ENCODE assay signal across 14 mouse cellular contexts in genomic region chr12:75820216-75820615, GRCm38 (mm10). TPM values are rescaled to one million over a fixed set of nuclear protein-coding genes. Genes with fewer than 3 reads are reported as not detected.
DNase-seq lines count a peak whose midpoint lies in the region; ATAC-seq lines count a peak whose summit lies in the region.
"Had no signal": no experiment of that assay in that cellular context is flagged by ENCODE, and none has a peak within 500 bp of the region (broad histone marks: within the 10 kb centered on the region; RNA-seq: fewer than 3 reads in every experiment).

No protein-coding gene starts in this region.

- H3K27ac ChIP-seq in hindbrain, embryonic 10.5 days = no peak overlapping the region
- no peak overlapping the region for H3K27ac ChIP-seq in hindbrain, embryonic 14.5 days
- no peak overlapping the region for H3K27ac ChIP-seq in midbrain, embryonic 12.5 days (replicated peaks)
- no peak overlapping the region for H3K27ac ChIP-seq in midbrain, embryonic 16.5 days (ENCODE audit: low read length)
- no peak overlapping the region for H3K27ac ChIP-seq in forebrain, embryonic 16.5 days (ENCODE audit: low read length)
- H3K27ac ChIP-seq: embryonic facial prominence, embryonic 15.5 days; hindbrain, embryonic 15.5 days; liver, embryonic 14.5 days; macrophage had no signal

- no peaks in the 10 kb centered on the region for H3K36me3 ChIP-seq in hindbrain, embryonic 10.5 days
- no peaks in the 10 kb centered on the region for H3K36me3 ChIP-seq in hindbrain, embryonic 14.5 days (replicated peaks; ENCODE audit: control insufficient read depth, insufficient read depth)
- H3K36me3 ChIP-seq in midbrain, embryonic 12.5 days = no peaks in the 10 kb centered on the region
- no peaks in the 10 kb centered on the region for H3K36me3 ChIP-seq in midbrain, embryonic 16.5 days (ENCODE audit: control insufficient read depth, insufficient read depth, low read length)
- H3K36me3 ChIP-seq in forebrain, embryonic 16.5 days (ENCODE audit: control insufficient read depth, insufficient read depth) = no peaks in the 10 kb centered on the region
- H3K36me3 ChIP-seq: embryonic facial prominence, embryonic 15.5 days; hindbrain, embryonic 15.5 days had no signal

- WGBS in hindbrain, embryonic 10.5 days = 76% methylated on average over 7 of the region's 7 CpGs
- 78% methylated on average over 7 of the region's 7 CpGs for WGBS in hindbrain, embryonic 14.5 days
- 79% methylated on average over 7 of the region's 7 CpGs for WGBS in midbrain, embryonic 12.5 days
- WGBS in midbrain, embryonic 16.5 days = 71% methylated on average over 7 of the region's 7 CpGs
- WGBS in forebrain, embryonic 16.5 days = 51% methylated on average over 7 of the region's 7 CpGs

- no peak overlapping the region for H3K9ac ChIP-seq in hindbrain, embryonic 14.5 days
- H3K9ac ChIP-seq in midbrain, embryonic 12.5 days (replicated peaks) = no peak overlapping the region
- no peak overlapping the region for H3K9ac ChIP-seq in midbrain, embryonic 16.5 days (ENCODE audit: low read depth, low read length)
- H3K9ac ChIP-seq in forebrain, embryonic 16.5 days (replicated peaks; ENCODE audit: low read depth, low read length) = no peak overlapping the region
- H3K9ac ChIP-seq: embryonic facial prominence, embryonic 15.5 days; hindbrain, embryonic 15.5 days; liver, embryonic 14.5 days had no signal

- H3K27me3 ChIP-seq in hindbrain, embryonic 10.5 days (ENCODE audit: insufficient read depth, poor library complexity, severe bottlenecking) = peaks cover 19% of the 10 kb centered on the region
- no peaks in the 10 kb centered on the region for H3K27me3 ChIP-seq in hindbrain, embryonic 14.5 days (ENCODE audit: control insufficient read depth, insufficient read depth, low read length)
- peaks cover 8% of the 10 kb centered on the region for H3K27me3 ChIP-seq in midbrain, embryonic 12.5 days
- H3K27me3 ChIP-seq in midbrain, embryonic 16.5 days (ENCODE audit: control insufficient read depth, insufficient read depth, low read depth, low read length) = no peaks in the 10 kb centered on the region
- H3K27me3 ChIP-seq in forebrain, embryonic 16.5 days (replicated peaks; ENCODE audit: control insufficient read depth, insufficient read depth, low read length) = no peaks in the 10 kb centered on the region
- H3K27me3 ChIP-seq: embryonic facial prominence, embryonic 15.5 days; hindbrain, embryonic 15.5 days had no signal

- no peak for ATAC-seq in hindbrain, embryonic 14.5 days (ENCODE audit: low FRiP score)
- ATAC-seq in midbrain, embryonic 12.5 days (ENCODE audit: low FRiP score, low read depth) = no peak
- ATAC-seq in midbrain, embryonic 16.5 days = no peak
- ATAC-seq in forebrain, embryonic 16.5 days = no peak

- H3K4me1 ChIP-seq in hindbrain, embryonic 10.5 days (replicated peaks) = peaks cover 48% of the 10 kb centered on the region
- peaks cover 26% of the 10 kb centered on the region for H3K4me1 ChIP-seq in hindbrain, embryonic 14.5 days (replicated peaks; ENCODE audit: control insufficient read depth, insufficient read depth, low read length)
- peaks cover 37% of the 10 kb centered on the region for H3K4me1 ChIP-seq in midbrain, embryonic 12.5 days
- peaks cover 6% of the 10 kb centered on the region; the same call in 1 of the 2 replicates for H3K4me1 ChIP-seq in midbrain, embryonic 16.5 days (ENCODE audit: control insufficient read depth, insufficient read depth, low read length)
- peaks cover 22% of the 10 kb centered on the region for H3K4me1 ChIP-seq in forebrain, embryonic 16.5 days (replicated peaks; ENCODE audit: control insufficient read depth, insufficient read depth, low read length)

- H3K4me2 ChIP-seq in hindbrain, embryonic 14.5 days (replicated peaks) = no peak overlapping the region
- H3K4me2 ChIP-seq in midbrain, embryonic 12.5 days (replicated peaks) = peak overlapping the region; percentile 80; the same call in 1 of the 2 replicates
- H3K4me2 ChIP-seq in midbrain, embryonic 16.5 days (ENCODE audit: low read length) = no peak overlapping the region
- 0 out of 2 replicates have a peak overlapping the region, but pooled peaks have one; percentile 84 for H3K4me2 ChIP-seq in forebrain, embryonic 16.5 days (ENCODE audit: low read length)

- no peaks in the 10 kb centered on the region for H3K9me3 ChIP-seq in hindbrain, embryonic 10.5 days
- H3K9me3 ChIP-seq in hindbrain, embryonic 14.5 days (ENCODE audit: control insufficient read depth, low read length) = no peaks in the 10 kb centered on the region
- no peaks in the 10 kb centered on the region for H3K9me3 ChIP-seq in midbrain, embryonic 12.5 days
- no peaks in the 10 kb centered on the region for H3K9me3 ChIP-seq in midbrain, embryonic 16.5 days (replicated peaks; ENCODE audit: control insufficient read depth, low read length, poor library complexity, severe bottlenecking)
- H3K9me3 ChIP-seq in forebrain, embryonic 16.5 days (ENCODE audit: control insufficient read depth, low read length) = no peaks in the 10 kb centered on the region
- H3K9me3 ChIP-seq: embryonic facial prominence, embryonic 15.5 days; hindbrain, embryonic 15.5 days had no signal

- 0 out of 2 replicates have a peak overlapping the region, but pooled peaks have one; percentile 13 for H3K4me3 ChIP-seq in hindbrain, embryonic 10.5 days
- H3K4me3 ChIP-seq in hindbrain, embryonic 14.5 days (replicated peaks; ENCODE audit: low read length) = no peak overlapping the region
- H3K4me3 ChIP-seq in midbrain, embryonic 12.5 days = no peak overlapping the region
- H3K4me3 ChIP-seq in midbrain, embryonic 16.5 days (ENCODE audit: low read depth, low read length) = no peak overlapping the region
- H3K4me3 ChIP-seq in forebrain, embryonic 16.5 days (replicated peaks; ENCODE audit: low read length) = no peak overlapping the region

- DNase-seq in hindbrain, embryonic 10.5 days (ENCODE audit: low spot score) = no peak
- DNase-seq in hindbrain, embryonic 14.5 days (ENCODE audit: low spot score) = no peak
- DNase-seq in NIH3T3 (ENCODE audit: low read depth) = peak; percentile 30
- DNase-seq in retina, postnatal 1 day = no peak
- no peak for DNase-seq in yolk sac, embryonic 10.5 days (ENCODE audit: low spot score)
- DNase-seq: cerebellum, adult 11-12 months; gastrocnemius, postnatal 36 days had no signal

RNA-seq across cellular contexts. Expression of gene Syne2, which starts 2.3 kb away (rescaled TPM):
- polyA plus RNA-seq in hindbrain, embryonic 10.5 days (2016; fragmentation: Nextera tagmentation; extraction: Ambion mirVana) = 84.3 and 91.3 TPM in 2 replicates
- 47.0 and 52.6 TPM in 2 replicates for polyA plus RNA-seq in hindbrain, embryonic 14.5 days (2014; fragmentation: Nextera tagmentation; extraction: Ambion mirVana)
- 109 and 116 TPM in 2 replicates for polyA plus RNA-seq in midbrain, embryonic 12.5 days (2016; fragmentation: Nextera tagmentation; extraction: Ambion mirVana)
- 41.4 and 51.6 TPM in 2 replicates for polyA plus RNA-seq in midbrain, embryonic 16.5 days (2015; fragmentation: Nextera tagmentation; extraction: Ambion mirVana)
- polyA plus RNA-seq in forebrain, embryonic 16.5 days (2015; fragmentation: Nextera tagmentation; extraction: Ambion mirVana) = 107 and 110 TPM in 2 replicates

Comparison
In these comparisons a context has a peak if more than half of its experiments do, and no peak if none do; other contexts are left out.
1. H3K4me2 ChIP-seq: peak in midbrain, embryonic 12.5 days (single experiment) and forebrain, embryonic 16.5 days (single experiment); none in hindbrain, embryonic 14.5 days (single experiment) and midbrain, embryonic 16.5 days (single experiment).